Mouse (Mus musculus): ENCODE measurements around the gene Tbc1d9b.

GRCm38 (mm10) chr11:50154777-50155520 is 23.8 kb downstream of the Tbc1d9b start:
- TF ChIP-seq CTCF (IDR thresholded peaks at IDR 0.05; ENCODE audit: control insufficient read depth, insufficient read depth, insufficient read length), result no peak
- TF ChIP-seq FOSL1 (IDR thresholded peaks at IDR 0.05; ENCODE audit: insufficient read depth, low read length, poor library complexity, severe bottlenecking), result no peak
- no peak for TF ChIP-seq MYOD1 (IDR thresholded peaks at IDR 0.05; ENCODE audit: control insufficient read depth, insufficient read length, low read depth)
- no peak for TF ChIP-seq USF1 (IDR thresholded peaks at IDR 0.05; ENCODE audit: low read depth)
- no peak for TF ChIP-seq CEBPB (IDR thresholded peaks at IDR 0.05; ENCODE audit: low read depth)
- no peak for TF ChIP-seq MAX (IDR thresholded peaks at IDR 0.05)
- no peak for TF ChIP-seq MYOG (IDR thresholded peaks at IDR 0.05; ENCODE audit: control insufficient read depth, extremely low read depth, insufficient read length)
